Mouse (Mus musculus): ENCODE data around the gene Il1r1.
A peak's percentile ranks its signal among the peaks of the same experiment; 100 is the strongest.

Il1r1 gene

DNA sequence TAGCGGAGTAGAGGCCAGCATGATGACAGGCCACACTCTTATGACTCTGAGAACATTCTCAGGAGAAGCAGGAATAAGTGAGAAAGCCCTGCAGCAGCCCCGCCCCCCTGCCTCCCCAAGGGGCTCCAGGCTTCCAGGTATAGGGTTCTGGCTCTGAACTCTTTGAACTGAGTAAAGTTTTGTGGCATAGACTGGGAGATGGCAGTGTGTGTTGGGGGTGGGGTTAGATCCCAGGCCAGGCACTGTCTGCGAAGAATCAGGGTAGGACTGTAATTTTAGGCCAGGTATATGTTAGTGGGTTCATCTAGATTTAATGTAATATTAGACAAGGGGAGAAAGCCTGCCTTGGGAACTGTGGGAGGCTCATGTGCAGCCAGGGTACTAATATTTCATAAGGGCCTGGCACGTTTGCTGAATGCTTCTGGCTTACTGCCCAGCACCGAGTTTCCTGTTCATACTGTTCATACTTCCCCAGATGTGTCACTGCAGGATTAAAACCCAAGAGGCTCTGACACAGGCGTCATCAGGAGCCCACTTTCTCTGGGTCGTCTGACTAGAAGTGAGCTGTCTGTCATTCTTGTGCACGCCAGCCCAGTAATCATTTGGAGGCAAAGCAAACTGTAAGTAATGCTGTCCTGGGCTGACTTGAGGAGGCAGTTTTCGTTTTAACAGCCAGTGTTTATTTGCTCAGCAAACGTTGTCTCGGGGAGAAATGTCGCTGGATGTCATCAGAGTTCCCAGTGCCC, at the start of gene Il1r1:
Gene Il1r1, plus strand, starts transcription at position 542 of the 746 bp plus-strand sequence.
- DNase-seq (ENCODE audit: low spot score), result peak; percentile 30

DNA sequence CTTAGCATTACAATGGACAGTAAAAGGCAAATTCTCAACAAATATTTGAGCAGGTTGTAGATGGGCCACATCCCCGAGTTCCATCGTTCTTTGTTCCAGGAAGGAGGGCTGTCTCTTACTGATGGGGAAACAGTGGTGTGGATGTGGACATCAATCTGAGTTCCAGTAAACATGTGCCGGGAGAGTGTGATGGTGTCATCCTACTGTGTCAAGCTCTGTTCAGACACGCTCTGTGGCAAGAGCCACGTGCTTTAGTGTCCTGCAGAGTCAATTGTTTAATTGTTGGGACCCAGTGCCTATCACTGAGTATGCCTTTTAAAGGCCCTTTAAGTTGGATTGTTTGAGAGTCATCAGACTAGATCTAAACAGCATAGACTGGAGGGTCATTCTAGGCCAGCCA, 49.8 kb upstream of the Il1r1 start:
- DNase-seq (ENCODE audit: low spot score), result no peak

DNA sequence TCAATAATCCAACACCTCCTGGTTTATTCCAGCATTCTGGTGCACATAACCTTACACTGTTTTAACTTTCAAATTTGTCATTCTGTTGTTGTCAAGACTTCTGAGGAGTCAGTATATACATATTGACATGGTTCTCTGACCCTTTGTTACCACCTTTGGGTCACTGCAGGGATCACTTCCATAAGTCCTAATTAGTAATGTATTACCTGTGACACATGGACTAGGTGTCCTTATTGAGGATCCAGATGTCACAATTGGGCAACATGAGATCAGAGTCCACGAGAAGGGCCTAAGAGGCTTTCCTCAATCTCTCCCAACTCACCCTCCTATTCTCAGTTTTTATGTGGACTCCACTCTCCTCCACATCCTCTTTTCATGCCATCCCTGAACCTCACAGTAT, 49.1 kb upstream of the Il1r1 start:
- DNase-seq (ENCODE audit: low spot score), result no peak

DNA sequence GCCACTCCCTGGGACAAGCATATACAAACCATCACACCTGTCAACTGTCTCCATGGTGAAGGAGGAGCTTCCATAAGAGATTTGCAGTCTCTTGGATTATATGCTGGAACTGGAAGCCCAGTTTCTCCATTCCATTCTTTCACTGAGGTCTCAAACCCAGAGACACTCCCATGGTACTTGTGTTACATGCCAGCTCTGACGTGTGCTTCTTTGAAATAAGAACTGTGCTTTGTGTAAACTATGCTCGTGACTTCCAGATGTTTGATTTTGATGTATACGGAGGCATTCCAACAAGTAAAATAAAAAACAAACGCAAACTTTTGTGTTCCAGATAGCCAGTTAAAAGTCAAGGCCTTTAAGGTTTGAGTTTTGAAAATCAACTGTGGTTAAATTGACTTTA, 45.8 kb upstream of the Il1r1 start:
- DNase-seq (ENCODE audit: low spot score), result no peak

DNA sequence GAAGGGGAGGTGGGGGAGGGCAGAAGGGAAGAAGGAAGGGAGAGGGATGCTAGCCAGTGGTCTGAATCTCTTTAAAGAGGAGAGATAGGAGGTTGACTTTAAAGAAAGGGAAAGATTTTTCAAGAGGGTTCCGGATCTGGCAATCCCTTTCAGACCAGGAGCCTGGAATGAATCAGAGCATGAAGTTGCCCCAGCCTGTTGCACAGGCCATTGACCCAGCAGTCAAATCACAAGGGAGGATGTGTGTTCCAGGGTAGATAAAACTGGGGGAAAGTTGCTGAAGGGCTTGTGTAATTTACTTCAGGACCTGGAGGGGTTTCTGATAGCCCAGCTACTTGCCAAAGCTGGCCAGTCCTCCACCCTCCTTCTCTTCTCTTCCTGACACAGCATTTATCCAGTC, 45.4 kb upstream of the Il1r1 start:
- DNase-seq (ENCODE audit: low spot score), result no peak

DNA sequence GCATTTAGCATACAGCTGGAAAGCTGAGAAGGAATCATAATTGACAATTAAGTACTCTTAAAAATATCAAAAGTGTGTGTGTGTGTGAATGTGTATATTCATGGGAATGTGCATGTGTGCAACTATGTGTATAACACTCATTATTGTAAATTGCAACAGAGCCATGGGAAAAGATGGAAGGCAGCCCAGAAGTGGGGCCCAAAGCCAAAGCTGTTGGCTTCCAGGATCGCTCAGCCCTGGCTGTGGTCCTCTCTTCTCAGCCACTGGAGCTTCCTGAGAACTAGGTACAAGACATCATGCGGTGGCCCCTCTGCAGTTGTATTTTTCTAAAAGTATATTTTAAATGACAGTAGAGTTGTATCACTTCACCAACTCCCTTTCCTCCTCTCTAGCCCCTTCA, 44.0 kb upstream of the Il1r1 start:
- no peak for DNase-seq (ENCODE audit: low spot score)

DNA sequence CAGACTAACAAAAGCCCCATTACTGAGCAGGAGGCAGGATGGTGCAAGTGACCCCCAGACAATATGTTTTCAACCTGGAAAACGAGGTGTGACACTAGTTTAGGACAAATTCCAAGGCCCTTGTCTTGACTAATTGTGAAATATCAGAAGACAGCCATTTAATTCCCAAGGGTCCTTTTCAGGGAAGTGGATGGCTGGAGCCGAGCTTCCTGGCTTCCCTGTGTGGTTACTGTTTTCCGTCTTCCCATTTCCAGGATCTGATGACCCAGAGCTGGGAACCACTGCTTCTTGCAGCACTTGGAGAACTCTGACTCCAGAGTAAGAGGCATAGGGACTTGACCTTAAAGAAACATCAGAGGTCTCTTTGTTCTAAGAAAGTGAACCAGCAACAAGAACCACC, 43.2 kb upstream of the Il1r1 start:
- DNase-seq (ENCODE audit: low spot score), result no peak

DNA sequence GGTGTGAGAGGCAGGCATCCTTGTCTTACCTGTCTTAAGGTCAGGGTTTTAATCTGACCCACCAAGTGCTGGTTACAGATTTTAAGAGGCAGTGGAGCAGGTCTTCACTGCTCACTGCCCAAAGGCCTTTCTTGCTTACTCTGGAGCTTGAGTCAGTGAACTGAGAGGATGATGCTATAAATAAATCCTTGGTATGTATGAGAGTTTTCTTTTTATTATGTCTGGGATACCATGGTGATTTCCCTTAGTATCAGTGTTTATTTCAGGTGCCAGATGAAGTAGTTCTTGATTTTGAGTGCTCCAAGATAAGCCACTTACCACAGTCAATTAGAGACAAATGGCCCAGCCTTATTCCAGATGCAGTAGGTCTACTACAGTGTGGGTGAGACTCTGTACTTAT, 41.5 kb upstream of the Il1r1 start:
- no peak for DNase-seq (ENCODE audit: low spot score)

DNA sequence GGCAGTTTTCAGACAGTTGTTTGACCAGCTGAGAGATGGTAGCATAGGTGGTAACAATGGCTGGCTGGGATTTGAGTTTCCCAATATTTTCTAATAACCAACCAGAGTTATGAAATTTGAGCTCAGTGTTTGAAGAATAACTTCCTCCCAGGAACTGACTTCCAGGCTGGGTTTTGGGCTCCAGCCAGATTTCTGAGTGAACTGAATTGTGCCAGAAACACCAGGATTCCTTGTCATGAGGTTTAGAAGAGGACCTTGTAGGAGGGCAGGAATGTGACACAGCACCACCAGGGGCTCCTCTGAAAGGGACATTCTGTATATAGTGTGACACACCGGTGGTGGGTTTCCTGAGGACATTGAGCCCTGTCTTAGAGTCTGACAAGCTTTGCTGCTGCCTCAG, 36.9 kb upstream of the Il1r1 start:
- DNase-seq (ENCODE audit: low spot score), result no peak

DNA sequence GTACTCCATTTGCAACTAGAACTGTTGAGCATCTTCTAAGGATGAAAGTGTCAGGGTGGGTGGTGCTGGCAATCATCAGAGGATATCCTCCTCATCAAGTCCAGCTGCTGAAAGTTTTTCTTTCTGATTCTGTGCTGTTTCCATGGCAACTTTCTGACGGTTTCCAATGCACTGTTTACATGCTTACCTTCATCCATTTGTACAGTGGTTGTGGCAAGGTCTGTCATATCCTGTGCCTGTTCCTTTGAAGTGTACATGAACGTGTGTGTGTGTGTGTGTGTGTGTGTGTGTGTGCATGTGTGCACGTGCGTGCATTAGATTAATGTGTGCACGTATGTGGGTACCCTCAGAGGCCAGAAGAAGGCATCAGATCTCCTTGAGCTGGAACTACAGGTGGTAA, 34.9 kb upstream of the Il1r1 start:
- no peak for DNase-seq (ENCODE audit: low spot score)

DNA sequence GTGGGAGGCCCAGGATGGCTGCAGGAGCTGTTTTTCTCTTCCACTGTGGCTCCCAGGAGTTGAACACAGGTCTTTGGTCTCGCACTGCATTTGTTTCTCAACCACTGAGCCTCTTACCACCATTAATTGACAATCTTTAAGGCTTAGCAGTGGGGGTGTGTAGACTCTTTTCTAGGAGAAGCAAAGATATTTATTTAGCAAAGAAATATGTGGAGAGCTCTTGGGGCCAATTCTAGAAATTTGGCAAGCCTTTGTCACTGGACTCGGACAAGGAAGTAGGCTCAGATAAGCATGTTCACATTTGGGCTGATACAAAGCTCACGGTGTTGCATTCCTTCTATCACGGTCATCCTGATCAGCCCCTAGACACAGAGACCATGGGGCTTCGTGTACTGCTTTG, 34.0 kb upstream of the Il1r1 start:
- no peak for DNase-seq (ENCODE audit: low spot score)

DNA sequence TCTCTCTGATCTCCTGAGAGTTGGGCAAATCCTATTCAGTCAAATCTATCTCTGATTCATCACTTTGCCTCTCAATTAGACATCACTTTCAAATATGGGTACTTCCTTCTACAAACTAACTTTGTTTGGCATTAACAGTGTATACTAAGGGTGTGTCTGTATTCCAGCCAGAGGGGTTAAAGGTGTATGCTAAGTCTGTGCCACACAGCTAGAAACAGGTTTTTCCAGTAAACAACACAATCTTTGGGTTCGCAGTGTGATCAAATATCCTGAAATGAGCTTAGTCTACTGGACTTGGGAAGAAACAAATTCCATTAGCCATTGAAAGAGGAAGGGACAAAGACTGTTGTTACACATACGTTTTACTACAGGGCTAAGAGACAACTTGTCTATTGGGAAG, 30.6 kb upstream of the Il1r1 start:
- DNase-seq (ENCODE audit: low spot score), result no peak

DNA sequence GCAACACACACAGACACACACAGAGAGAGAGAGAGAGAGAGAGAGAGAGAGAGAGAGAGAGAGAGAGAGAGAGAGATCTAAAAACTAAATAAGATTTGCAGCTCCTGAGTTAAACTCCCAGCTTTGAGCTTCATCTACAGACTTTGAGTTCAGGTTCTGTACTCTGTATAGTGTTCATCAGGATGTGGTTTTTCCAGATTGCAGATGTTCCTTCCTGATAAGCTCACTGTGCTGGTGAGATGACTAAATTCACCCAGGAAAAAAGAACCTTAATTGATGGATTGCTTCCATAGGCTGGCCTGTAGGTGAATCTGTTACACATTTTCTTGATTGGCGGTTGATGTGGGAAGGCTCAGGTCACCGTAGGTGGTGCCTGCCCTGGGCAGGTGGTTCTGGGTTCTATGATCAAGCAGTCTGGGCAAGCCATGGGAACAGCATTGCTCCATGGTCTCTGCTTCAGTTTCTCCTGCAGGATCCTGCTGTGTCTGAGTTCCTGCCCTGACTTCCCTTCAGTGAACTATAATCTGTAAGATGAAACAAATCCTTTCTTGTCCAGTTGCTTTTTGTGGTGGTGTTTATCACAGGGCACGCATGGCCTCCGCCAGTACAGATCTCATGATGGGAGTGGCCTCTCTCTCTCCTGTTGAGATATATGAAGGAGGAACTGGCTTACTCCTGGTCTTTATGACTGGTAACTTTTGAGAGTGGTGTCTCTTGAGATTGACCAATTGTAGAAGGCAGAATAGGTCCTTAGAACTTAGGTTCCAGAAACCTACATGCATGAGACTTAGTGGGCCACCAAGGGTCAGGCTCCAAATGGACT, 11.3 kb upstream of the Il1r1 start:
- no peak for DNase-seq (ENCODE audit: low spot score)

DNA sequence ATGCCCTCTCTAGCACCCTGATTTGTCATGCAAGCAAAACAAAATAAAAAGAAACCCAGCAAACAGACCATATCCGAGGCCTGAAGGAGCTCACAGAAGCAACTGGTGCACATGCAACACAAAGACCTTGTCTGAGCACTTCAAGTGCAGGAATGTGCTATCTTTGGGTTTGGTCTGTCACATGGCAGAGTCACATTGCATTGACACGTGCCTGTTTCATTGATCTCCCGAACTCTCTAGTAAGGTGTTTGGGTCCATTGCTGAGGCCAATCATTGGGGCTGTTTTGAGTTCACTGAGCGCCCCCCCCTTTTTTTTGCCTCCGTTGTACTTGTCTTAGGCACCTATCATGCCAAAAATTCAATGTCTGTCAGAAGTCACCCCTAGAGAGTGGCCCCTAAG, 7.4 kb upstream of the Il1r1 start:
- DNase-seq (ENCODE audit: low spot score), result no peak

DNA sequence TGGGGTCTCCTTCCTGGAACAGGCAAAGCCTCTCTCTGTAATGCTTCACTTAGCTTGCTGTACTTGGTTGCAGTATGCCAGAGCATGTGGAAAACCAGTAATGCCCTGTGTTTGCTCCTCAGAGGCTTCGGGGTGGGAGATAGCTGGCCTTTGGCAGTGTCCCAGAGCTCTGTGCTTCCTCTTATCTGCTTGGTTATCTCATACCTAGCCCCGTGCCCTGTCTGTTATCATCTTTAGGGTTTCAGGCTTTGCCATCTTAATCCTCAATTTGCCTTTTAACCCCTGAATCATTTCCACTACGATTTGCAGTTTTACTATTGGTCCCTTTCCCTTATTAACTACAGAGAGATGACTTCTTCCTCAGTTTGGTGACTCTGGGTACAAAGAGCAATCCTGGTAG, 6.3 kb upstream of the Il1r1 start:
- no peak for DNase-seq (ENCODE audit: low spot score)

DNA sequence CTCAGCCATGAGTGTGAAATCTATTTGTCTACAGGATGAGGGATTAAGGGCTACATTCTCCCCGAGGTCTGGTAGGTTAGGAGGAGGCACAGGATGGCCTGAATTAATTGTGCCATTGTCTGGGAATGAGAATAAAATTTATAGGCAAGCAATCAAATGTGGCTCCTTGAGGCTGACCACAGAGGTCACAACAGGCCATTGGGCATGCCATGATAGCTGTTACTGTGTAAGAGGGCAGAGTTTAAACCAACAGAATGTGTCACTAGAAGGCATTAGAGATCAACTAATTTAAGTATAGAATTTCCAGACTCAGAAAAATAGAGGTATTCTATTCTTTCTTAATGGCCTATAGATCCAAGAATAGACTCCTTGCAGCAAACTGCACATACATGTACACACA, 4.3 kb upstream of the Il1r1 start:
- no peak for DNase-seq (ENCODE audit: low spot score)

DNA sequence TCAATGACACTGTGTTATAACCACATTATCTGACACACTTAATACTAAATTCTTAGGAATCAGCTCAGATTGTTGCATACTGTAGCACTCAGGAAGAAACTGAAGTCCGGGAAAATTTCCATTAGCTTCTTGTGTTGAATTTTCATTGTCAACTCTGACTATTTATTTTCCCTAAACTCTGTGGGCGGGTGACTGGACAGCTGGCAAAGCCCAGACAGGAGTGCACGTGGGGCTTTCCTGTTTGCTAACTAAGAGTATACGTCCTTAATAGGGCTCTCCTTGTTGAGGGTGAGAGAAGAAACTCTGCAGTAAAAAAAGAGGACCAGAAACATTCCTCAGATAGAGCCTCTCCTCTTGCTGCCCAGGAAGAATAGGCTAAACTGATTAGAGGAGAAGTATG, 3.0 kb upstream of the Il1r1 start:
- no peak for DNase-seq (ENCODE audit: low spot score)

DNA sequence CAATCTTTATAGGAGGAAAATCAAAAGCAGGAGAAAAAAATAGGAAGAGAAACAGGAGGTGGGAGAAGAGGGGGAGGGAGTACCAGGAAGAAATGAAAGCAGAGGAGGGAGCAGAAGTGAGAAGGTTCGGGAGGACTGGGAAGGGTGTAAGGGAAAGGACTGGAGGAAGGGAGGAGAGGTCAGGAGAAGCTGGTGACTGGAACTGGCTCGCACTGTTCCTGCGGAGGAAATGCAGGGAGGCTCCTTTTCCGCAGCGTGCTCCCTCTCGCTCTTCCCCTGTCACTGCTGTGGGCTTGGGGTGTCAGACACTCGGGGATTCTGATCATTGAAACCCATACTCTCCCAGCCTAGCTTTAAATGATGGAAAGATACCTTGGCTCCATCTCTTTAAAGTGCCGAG, 2.2 kb upstream of the Il1r1 start:
- DNase-seq (ENCODE audit: low spot score), result no peak

DNA sequence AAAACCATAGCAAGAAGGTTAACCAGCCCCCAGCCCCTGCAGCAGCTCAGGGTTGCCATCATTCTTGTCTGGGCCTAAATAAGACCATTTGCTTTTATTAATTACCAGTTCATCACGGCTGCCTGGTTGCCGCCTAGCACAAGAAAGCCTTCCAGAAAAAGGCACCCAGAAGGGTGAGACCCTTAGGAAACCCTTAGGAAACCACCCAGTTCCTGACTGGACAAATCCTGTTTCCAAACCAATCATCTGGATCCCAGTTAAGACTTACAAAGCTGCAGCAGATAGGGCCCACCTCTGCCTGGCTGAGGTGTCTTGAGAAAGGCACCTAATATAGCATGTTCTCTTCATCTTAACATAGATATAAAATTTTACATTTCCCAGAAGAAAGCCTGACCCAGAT, 1.3 kb upstream of the Il1r1 start:
- no peak for DNase-seq (ENCODE audit: low spot score)

DNA sequence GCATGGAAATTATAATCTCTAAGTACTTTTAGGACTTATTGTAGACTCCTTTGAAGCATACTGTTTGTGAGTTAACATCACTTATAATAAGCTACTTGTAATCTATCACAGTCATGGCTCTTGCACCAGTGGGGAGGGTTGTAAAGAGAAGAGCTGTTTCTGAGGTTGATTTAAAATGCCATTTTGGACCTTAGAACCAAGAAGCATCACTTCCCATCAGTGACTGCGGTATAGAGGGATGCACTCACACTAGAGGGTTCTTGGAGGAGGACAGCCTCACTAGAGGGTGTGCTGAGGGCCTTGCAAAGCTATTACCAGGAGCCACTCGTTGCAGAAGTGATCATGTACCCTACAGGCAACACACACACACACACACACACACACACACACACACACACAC, 700 bp downstream of the Il1r1 start:
- no peak for DNase-seq (ENCODE audit: low spot score)

DNA sequence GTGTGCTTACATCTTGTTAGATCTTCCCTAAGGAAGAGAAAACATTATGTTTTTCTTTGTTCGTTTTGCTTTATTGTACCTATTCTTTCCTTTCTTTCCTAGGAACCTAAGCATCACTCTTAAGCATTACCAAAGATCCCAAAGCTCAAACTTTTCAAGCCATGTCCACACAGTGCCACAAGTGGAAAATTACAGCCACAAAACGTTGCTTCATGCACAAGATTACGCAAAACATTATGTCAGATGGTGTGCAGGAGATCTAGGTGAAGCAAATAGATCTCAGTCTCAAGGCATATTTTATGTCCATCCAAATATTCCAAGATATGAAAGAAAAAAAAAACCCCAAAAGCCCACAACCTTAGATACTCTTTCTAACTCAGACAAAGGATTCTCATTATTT, 4.2 kb downstream of the Il1r1 start:
- no peak for DNase-seq (ENCODE audit: low spot score)

DNA sequence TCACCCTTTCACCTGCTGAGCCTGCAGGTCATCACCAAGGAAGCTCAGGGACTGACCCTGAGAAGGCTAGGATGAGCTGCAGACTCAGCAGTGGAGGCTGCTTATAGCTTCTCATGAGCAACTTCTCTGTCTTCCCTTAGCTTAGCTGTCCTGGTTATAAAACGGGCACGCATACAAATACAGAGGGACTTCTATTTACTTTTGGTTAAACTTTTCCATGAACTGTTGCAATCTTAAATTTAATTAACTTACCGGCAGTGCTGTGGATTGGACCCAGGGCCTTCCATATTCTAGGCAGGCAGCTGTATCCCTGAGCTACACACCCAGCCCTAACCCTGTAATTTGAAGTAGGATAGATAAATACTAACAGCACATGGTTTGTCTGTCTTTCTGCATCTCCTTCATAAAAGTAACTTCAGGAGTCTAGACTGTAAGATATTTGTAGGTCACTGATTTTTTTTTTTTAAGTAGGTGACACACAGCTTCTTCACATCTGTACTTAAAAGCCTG, 4.9 kb downstream of the Il1r1 start:
- no peak for DNase-seq (ENCODE audit: low spot score)

DNA sequence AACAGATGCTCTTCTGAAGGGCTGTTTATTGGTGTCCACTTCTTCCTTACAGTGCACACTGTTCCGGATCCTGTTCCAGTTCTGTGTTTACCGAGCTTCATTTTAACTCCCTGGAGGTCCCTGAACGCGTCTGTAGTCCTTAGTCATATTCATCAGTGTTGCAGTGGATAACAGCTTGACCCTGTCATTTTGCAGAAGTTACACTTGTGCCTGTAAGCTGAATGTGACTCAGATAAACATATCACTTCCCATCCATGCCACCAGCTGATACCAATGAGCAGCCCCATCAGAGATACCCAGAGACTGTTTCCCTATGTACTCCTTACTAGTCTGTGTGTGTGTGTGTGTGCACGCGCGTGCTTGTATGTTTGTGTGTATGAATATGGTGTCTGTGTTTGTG, 5.5 kb downstream of the Il1r1 start:
- DNase-seq (ENCODE audit: low spot score), result no peak

DNA sequence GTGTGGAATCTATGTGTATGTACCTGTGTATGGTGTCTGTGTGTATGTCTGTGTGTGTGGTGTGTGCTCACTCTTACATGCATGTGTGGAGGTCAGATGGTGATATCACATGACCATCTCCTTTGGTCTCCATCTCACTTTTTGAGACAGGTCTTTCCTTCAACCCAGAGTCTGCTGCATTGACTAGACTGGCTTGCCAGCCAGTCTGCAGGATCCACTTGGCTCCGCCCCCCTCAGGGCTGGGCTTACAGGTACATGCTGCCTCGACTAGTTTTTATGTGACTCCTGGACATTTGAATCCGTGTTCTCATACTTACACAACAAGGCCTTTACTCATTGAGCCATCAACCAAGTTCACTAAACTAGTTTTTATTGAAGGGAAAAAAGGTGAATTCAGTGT, 6.2 kb downstream of the Il1r1 start:
- DNase-seq (ENCODE audit: low spot score), result no peak

Data from urinary bladder, postnatal 10 days (tissue).